Mouse (Mus musculus) ES-E14 (cell line): ENCODE data around the gene Haus6.

ENCODE experiments used
- CHD2 ChIP-seq: IDR thresholded peaks from 2 replicates; pipeline ENCODE4 v1.6.1; 2014; ENCODE audit warnings: mild to moderate bottlenecking, low read depth, low read length, inconsistent platforms
- HCFC1 ChIP-seq: IDR thresholded peaks from 2 replicates; pipeline ENCODE4 v1.6.1; 2012; ENCODE audit warnings: low read length, inconsistent platforms, borderline replicate concordance; ENCODE audit not compliant: insufficient read depth
- MAFK ChIP-seq: IDR thresholded peaks from 2 replicates; pipeline ENCODE4 v1.6.1; 2014; ENCODE audit warnings: mild to moderate bottlenecking, low read depth, low read length, inconsistent platforms; ENCODE audit not compliant: insufficient read depth
- ZC3H11A ChIP-seq: IDR thresholded peaks from 2 replicates; pipeline ENCODE4 v1.6.1; 2012; ENCODE audit warnings: low read depth, mild to moderate bottlenecking, inconsistent platforms, low read length, borderline replicate concordance
- ZNF384 ChIP-seq: IDR thresholded peaks from 2 replicates; pipeline ENCODE4 v1.6.1; 2012; ENCODE audit warnings: low read depth, low read length, inconsistent platforms

DNA sequence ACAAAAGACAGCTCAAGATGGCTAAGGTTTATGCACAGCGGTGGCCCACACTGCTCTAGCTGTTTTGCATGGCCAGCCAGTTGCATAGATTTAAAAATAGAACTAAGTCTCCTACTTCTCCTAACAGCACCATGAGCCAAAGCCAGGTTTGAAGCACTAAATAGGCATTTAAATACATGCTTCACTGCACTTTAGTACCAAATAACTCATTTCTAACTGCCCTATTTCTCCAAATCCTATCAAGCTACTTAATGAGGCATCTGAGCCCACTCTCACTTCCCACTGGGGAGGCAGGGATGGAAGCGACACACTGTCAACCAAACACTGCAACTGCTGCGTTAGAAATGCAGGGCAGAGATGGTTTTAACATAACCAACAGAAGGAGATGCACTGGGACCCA lies 67.9 kb downstream of the Haus6 start:
- TF ChIP-seq HCFC1 (no peak), ZC3H11A (no peak), MAFK (no peak), CHD2 (no peak), ZNF384 (no peak)
